Mouse (Mus musculus): ENCODE data around the gene Gamt.
A peak's percentile ranks its signal among the peaks of the same experiment; 100 is the strongest.

Gene Gamt

GRCm38 (mm10) chr10:80285222-80286070 lies 24.6 kb upstream of the Gamt start:
- DNase-seq (ENCODE audit: extremely low read depth, low read depth): no peak

- no peak for DNase-seq (ENCODE audit: extremely low read depth, low read depth)
Measured at GRCm38 (mm10) chr10:80282481-80283441, 21.9 kb upstream of the Gamt start.

- DNase-seq (ENCODE audit: extremely low read depth, low read depth): no peak
Measured at GRCm38 (mm10) chr10:80281921-80282371, 21.1 kb upstream of the Gamt start.

- no peak for DNase-seq (ENCODE audit: extremely low read depth, low read depth)
Measured at GRCm38 (mm10) chr10:80281304-80281703, 20.5 kb upstream of the Gamt start.

- DNase-seq (ENCODE audit: extremely low read depth, low read depth): no peak
Measured at GRCm38 (mm10) chr10:80279273-80279672, 18.5 kb upstream of the Gamt start.

GRCm38 (mm10) chr10:80278390-80278789 lies 17.6 kb upstream of the Gamt start:
- no peak for DNase-seq (ENCODE audit: extremely low read depth, low read depth)

- DNase-seq (ENCODE audit: extremely low read depth, low read depth): no peak
Measured at GRCm38 (mm10) chr10:80276238-80276637, 15.4 kb upstream of the Gamt start.

- DNase-seq (ENCODE audit: extremely low read depth, low read depth): no peak
Measured at GRCm38 (mm10) chr10:80273847-80274246, 13.0 kb upstream of the Gamt start.

GRCm38 (mm10) chr10:80271870-80272585 lies 11.2 kb upstream of the Gamt start:
- DNase-seq (ENCODE audit: extremely low read depth, low read depth): no peak

- DNase-seq (ENCODE audit: extremely low read depth, low read depth): no peak
Measured at GRCm38 (mm10) chr10:80271186-80271843, 10.5 kb upstream of the Gamt start.

GRCm38 (mm10) chr10:80270734-80271181 lies 9.9 kb upstream of the Gamt start:
- DNase-seq (ENCODE audit: extremely low read depth, low read depth): no peak

GRCm38 (mm10) chr10:80270099-80270498 lies 9.3 kb upstream of the Gamt start:
- DNase-seq (ENCODE audit: extremely low read depth, low read depth): no peak

GRCm38 (mm10) chr10:80265149-80265486 lies 4.3 kb upstream of the Gamt start:
- no peak for DNase-seq (ENCODE audit: extremely low read depth, low read depth)

GRCm38 (mm10) chr10:80264341-80265148 lies 3.7 kb upstream of the Gamt start:
- DNase-seq (ENCODE audit: extremely low read depth, low read depth): peak; percentile 97

- no peak for DNase-seq (ENCODE audit: extremely low read depth, low read depth)
Measured at GRCm38 (mm10) chr10:80262776-80263365, 2.1 kb upstream of the Gamt start.

- DNase-seq (ENCODE audit: extremely low read depth, low read depth): no peak
Measured at GRCm38 (mm10) chr10:80262169-80262568, 1.4 kb upstream of the Gamt start.

- DNase-seq (ENCODE audit: extremely low read depth, low read depth): peak; percentile 96
Measured at GRCm38 (mm10) chr10:80261585-80261968, 765 bp upstream of the Gamt start.

GRCm38 (mm10) chr10:80259861-80260641 lies 761 bp downstream of the Gamt start:
- no peak for DNase-seq (ENCODE audit: extremely low read depth, low read depth)

GRCm38 (mm10) chr10:80259463-80259805 lies 1.4 kb downstream of the Gamt start:
- no peak for DNase-seq (ENCODE audit: extremely low read depth, low read depth)
